Mouse (Mus musculus): ENCODE measurements around the gene Rplp2.
"Not testable (repeated sequence)": the region's sequence is repeated elsewhere in the genome, so short reads cannot be mapped to it uniquely, and the experiment has no call there.

Rplp2 gene

DNA sequence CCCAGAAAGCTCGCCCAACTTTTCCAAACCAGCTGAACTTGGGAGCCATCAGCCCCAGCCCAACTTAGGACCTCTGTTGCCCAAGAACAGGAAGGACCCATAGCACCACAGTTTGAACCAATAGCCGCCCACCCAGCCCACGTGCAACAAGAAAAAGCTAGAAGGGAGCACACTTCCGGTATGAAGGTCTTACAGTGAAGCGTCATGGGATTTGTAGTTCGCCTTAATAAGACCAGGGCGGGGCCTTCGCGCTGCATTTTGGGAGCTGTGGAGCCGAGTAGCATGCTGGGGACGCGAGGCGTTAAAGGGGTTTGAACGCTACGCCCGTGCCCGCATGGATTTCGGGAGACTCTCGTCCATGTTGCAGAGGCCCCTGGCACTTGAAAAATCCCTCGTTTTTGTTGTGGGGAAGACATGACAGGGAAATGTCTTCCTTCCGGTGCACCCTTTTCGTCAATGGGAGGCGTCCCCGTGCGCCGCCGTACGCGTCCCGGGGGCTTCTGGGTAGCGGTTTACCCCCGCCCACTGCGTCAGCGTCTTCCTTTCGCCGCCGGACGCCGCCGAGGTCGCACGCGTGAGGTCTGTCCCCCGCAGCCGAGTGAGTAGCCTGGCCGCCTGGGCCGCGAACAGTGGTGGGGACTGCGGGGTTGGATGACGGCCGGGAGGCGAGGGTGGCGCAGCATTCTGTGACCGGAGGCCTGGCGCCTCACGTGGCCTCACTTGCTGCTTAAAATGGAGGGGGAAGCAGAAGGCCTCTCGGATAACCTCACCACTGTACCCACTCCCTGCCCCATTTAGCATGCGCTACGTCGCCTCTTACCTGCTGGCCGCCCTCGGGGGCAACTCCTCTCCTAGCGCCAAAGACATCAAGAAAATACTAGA lies at the start of gene Rplp2:
Gene Rplp2 (plus strand): TSS at position 261 of the 882 bp plus-strand sequence.
- in situ Hi-C loops (cut with MboI, MseI): no loop called here

DNA sequence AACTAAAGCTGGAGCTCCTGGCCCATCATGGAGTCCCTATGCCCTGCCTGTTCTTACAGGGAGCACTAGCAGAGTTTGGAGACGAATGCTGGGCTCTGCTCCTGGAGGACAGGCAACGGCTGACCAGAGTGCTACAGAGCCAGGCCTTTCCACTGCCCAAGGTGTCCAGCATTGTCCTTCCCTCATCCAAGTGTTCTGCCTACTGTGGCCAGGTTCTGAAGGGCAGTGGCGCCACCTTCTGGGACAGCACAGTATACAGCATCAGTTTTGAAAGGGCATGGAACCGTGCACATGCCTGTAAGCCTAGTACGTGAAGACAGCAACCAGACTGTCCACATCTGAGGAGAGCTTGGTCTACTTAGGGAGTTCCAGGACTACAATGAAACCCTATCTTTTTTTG lies 43.9 kb upstream of the Rplp2 start:
- in situ Hi-C loops (cut with MboI, MseI): no loop called here

- in situ Hi-C loops (cut with MboI, MseI): no loop called here
These were observed 41.7 kb upstream of the Rplp2 start for GRCm38 (mm10) chr7:141405466-141405865.

- in situ Hi-C loops (cut with MboI, MseI): not testable (repeated sequence)
These were observed 39.5 kb upstream of the Rplp2 start for GRCm38 (mm10) chr7:141407670-141408069.

DNA sequence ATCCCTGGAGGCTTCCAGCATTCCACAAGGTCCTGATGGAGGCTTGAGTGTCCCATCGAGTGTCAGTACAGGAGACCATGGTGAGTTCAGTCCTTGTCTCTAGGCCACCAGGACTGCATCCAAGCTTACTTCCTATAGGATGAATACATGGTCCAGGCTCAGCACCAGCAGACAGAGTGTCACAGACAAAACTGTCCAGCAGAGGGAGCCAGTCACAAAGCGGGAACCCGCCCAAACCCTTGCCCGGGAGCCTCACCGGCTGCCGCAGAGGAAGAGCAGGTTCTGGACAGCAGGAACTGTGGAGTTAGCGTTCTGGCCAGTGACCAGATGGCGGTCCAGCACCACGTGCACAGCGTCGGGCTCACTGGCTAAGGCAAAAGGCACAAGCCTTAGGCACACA lies 38.3 kb upstream of the Rplp2 start:
- in situ Hi-C loops (cut with MboI, MseI): no loop called here

- in situ Hi-C loops (cut with MboI, MseI): loop anchor here in 1 of 2 experiments (5.0 kb wide), 1 partner anchor 47 kb away; the partner anchor contains the start of gene Pnpla2
These were observed 36.5 kb upstream of the Rplp2 start for GRCm38 (mm10) chr7:141410631-141411030.

DNA sequence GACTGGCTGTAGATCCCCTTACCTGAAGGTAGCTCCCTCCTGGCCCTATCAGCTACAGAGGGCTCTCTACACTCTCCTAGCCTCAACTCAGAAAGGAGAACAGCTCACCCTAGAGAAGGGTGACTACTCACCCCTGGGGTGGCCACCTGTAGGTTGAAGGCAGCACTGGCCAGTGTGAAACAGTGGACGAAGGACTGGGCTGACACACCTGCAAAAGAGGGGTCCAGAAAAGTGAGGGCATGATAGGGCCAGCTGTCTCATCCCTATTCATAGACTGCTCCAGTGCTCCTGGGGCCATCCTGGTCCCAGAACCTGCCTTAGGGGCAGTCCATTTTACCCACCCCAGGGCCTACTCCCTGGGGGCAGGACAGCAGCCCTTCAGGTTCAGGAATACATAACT lies 35.5 kb upstream of the Rplp2 start:
- in situ Hi-C loops (cut with MboI, MseI): loop anchor here in 1 of 2 experiments (5.0 kb wide), 1 partner anchor 46 kb away; the partner anchor contains the start of gene Pnpla2

DNA sequence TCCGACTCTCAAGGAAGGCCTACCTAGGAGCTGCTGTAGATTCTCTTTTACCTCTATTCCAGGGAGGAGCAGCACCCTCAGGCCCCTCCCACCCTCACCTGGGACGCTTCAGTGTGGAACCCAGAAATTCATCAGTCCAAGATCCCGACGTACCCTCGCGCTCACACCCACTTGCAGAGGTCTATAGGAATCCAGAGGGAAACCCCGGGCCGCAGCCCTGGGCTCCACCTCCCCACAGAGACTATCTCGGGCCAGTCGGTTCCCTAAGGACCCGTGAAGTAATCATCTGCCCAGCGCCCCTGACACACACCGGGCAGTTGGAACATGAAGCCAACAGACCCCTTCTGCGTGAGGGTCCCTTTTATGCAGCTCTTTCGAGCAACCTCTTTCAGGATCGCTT lies 33.8 kb upstream of the Rplp2 start:
- in situ Hi-C loops (cut with MboI, MseI): loop anchor here in 1 of 2 experiments (5.0 kb wide), 1 partner anchor 44 kb away; the partner anchor contains the start of gene Pnpla2

GRCm38 (mm10) chr7:141413809-141414584 lies 33.2 kb upstream of the Rplp2 start, which contains the start of gene Gatd1:
Gatd1 (minus strand) TSS chr7:141414136.
- in situ Hi-C loops (cut with MboI, MseI): loop anchor here in 1 of 2 experiments (5.0 kb wide), 1 partner anchor 43 kb away; the partner anchor contains the start of gene Pnpla2

- in situ Hi-C loops (cut with MboI, MseI): no loop called here
These were observed 30.9 kb upstream of the Rplp2 start for GRCm38 (mm10) chr7:141416144-141416841.

DNA sequence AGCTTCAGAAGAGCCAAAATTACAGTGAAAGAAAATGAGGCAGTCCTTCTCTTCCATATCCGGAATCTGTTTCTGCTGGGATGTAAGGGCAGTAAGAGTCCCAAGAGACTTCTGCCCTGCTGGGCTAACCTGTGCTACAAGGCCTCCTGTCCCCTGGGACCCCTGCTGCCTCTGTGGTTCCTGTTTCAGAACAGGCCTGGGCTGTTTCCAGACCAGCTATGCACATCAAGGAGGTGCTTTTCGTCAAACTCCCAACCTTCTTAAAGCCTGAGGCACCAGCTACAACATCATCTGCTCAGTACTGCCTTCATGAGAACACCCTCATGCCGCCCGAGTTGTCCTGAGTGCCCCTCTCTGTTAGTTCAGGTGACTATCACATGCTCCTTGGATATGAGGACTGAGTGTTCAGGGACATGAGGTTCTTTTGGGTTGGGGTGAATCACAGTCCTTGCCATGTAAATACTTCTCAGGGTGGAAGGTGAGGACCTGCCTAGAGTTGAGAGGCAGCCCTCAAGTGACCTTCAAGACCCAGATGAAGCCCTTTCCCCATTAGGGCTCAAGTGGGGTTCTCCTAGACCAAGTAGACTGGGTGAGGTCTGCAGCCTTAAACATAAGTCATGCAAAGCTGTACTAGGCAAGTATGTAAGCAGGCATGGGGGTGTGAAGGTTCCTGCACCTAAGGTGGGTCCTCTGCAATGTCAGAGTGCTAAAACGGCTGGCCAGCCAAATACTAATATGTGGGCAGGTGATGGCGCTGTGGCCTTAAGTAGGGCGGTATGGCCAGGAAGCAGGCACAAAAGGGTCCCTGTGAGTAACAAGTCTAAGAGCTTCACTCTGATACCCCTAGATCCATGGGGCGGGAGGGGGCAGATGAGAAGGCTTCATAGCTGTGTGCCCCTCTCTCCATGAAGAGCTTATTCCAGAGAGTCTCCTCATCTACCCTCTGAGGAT lies 29.2 kb upstream of the Rplp2 start:
- in situ Hi-C loops (cut with MboI, MseI): no loop called here

DNA sequence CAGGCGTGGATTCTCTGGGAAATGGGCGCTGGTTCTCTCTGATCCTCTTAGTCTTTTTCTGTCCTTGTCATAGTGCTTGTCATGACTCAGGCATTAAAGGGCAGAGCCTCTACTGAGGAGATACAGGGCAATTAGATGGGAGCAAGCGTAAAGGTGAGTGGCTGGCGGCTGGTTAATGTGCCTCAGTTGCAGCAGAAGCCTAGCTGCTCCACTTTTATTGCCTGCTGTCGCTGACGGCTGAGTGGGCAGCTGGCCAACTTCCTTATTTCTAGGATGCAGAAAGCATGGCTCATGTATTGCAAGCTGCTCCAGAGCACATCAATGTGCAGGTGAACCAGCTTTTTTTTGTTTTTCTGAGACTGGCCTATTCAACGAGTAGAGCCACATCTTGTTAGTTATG lies 28.2 kb upstream of the Rplp2 start:
- in situ Hi-C loops (cut with MboI, MseI): no loop called here

DNA sequence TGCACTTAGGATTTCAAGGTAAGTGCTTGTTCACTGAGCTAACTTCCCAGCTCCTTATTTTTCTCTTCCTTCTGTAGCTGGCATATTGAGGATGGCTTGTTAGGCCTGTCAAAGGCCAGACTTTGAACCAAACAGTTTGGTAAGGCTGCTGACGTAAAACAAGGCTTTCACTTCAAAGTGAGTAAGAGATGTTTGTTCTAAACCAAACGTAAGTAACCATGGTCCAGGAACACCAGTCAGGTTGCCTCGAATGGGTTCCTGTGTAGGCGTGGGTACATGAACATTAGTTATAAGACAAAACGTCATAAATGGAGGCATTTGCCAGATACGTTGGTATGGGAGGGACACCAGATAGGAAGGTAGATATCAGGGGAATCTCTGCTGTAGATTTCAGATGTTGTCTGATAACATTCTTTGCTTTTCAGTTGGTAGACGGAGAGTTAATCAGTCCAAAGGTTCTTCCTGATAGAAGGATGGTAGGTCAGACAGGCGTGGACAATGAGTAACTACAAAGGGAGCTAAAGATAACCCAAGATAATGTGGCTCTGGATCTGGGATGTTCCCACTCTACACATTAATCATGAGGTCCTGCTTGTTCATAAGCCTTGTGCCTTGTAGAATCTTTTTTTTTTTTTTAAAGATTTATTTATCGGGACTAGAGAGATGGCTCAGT lies 27.0 kb upstream of the Rplp2 start:
- in situ Hi-C loops (cut with MboI, MseI): no loop called here

DNA sequence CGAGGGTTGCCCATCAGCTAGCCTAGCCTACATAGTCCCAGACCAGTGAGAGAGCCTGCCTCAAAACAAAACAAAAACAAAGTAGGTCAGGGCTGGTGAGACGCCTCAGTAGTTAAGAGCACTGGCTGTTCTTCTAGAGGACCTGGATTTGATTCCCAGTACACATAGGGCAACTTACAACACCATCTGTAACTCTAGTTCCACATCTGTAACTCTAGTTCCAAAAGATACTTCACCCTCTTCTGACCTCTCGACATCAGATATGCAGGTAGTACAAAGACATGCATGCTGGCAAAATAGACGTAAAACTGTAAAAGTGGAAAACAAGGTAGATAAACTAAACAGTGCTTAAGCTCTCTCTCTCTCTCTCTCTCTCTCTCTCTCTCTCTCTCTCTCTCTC lies 23.4 kb upstream of the Rplp2 start:
- in situ Hi-C loops (cut with MboI, MseI): no loop called here

DNA sequence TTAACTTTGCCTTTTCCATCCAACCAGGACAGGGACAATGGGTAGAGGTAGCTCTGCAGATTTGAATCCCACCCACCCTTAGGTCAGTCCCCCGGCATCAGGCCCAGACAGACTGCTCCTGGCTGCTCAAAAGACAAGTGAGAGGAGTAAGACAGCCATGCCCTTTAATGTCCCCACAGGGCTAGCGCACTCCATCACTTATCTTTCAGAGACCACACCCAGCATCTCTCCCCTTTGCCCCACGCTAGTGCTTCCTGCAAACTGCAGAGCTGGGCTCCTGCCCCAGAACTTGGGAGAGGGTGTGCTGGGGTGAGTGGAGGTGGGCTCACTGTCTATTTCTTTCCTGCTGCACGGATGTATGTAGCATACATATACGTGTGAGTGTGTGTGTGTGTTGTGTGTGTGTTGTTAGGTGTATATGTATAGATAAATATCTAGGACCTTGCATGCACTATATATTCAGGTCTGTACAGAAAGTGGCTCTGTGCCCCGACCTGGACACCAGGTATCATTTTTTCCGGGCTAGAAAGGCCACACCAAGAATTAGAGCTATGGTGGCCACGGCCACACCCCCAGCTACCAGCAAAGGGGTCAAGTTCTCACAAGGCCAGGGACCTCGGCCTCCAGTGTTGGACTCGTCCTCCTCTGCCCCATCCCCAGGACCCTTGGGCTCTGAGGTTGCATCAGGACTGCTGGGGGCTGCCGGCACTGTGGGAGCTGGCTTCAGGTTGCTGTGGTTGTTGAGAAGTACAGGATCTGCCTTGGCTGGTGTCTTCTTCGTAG lies 20.0 kb upstream of the Rplp2 start:
- in situ Hi-C loops (cut with MboI, MseI): no loop called here

DNA sequence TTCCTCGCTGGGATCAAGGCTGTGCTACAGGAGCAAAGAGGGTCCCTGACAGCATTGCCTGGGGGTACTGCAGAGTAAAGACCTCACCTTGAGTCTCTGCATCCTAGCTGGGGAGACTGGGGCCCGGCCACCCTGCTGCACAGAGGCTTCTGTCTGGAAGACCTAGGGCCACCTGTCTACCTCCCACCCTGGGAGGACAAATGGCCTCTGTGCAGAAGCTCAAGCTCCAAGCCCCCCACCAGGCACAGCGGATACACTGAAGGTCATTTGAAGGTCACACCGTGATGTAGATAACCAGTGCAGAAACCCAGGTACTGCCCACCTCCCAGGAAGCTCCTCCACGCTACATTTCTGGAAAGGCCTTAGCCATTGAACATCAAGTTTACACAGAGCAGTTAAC lies 18.5 kb upstream of the Rplp2 start:
- in situ Hi-C loops (cut with MboI, MseI): no loop called here

GRCm38 (mm10) chr7:141429310-141429709 lies 17.9 kb upstream of the Rplp2 start, which contains the start of gene Cend1:
Cend1 (minus strand) TSS chr7:141429491.
- in situ Hi-C loops (cut with MboI, MseI): no loop called here

GRCm38 (mm10) chr7:141429840-141430584 lies 17.2 kb upstream of the Rplp2 start:
- in situ Hi-C loops (cut with MboI, MseI): no loop called here

Measured in T-helper 17 cell (primary cell).